Mouse (Mus musculus): Measurements from ENCODE around the gene Apom. TPM values are rescaled to one million over a fixed set of nuclear protein-coding genes. Genes with fewer than 3 reads are reported as not detected.

The Apom gene
- polyA plus RNA-seq, 1 experiment = 0.27 TPM

DNA sequence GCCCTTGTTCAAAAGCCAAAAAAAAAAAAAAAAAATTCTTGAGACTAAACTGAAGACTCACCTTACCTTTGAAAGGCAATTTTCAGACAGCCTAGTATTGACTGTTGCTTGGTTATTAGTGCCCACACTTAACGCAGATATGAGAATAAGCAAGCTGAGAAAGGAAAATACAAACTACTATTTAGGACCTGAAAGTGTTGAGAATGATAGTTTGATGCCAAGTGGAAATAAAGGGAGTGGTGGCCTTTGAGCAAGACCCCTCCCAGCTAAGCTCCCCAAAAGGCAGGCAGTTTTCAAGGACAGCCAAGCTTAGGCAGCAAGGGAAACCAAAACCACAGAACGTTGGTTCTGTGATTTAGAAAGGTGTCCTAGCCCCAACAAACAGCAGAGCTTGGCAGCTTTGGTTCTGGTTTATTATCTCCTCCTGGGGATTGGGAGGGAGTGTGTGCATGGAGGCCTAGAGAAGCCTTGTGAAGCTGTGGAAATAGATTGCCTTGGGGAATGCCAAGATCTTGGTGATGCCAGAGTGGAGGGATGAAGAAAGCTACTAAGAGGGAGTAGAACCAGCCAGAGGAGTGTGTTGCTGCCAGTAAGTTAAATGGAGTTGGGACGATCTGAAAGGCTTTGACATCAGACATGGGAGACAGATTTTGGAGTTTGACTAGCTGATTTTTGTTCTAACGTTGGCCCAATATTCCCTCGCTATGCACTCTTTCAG is 16.2 kb upstream of the Apom start:
- no peak for TF ChIP-seq GATA1 (IDR thresholded peaks at IDR 0.05; ENCODE audit: low read length)

DNA sequence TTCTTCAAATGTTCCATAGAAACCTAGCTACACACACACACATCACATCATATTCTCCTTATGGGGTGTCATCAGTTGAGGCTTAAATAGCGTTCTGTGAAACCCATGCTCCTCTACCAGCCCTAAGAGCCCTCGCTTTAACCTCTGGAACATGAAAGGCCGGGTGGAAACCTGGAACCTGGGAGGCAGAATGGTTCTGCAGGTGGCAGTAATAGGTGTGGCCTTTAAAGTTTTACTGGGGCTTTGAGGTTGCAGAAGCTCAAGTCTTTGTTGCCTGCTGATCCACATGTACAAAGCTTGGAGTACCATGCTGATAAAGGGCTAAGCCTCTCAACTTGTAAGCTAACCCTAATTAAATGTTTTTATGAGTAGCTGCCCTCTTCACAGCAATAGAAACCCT is 15.5 kb upstream of the Apom start:
- TF ChIP-seq GATA1 (IDR thresholded peaks at IDR 0.05; ENCODE audit: low read length) = no peak

DNA sequence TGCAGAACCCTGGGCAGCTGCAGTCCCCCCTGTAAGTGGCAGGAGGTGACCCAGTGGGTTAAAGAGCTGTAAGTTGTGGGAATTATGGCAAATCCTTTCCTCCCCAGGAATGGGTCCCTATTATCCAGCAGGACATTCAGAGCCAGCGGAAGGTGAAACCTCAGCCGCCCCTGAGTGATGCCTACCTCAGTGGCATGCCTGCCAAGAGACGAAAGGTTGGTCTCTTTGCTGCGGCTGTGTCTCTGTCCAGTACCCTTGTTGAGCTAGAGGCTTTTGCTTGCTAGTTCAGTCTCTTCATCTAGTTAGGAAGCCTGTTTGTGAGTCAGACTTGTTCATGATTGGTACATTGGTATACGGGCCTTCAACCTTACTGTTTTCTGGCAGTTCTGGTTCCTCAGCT is 14.3 kb upstream of the Apom start:
- no peak for TF ChIP-seq GATA1 (IDR thresholded peaks at IDR 0.05; ENCODE audit: low read length)

DNA sequence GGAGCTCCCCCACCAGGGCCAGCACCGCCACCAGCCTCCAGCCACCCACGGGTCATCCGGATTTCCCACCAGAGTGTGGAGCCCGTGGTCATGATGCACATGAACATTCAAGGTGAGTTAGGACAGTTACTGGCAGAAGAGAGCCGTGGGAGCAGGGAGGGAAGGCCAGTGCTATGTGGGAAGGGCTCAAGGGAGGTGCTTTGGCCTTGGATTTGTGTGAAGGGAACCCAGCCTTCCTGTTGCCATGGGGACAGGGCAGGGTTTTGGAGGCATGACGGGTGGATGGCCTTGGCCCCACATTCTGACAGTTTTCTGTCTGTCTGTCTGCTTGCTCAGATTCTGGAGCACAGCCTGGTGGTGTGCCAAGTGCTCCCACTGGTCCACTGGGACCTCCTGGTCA is 10.1 kb upstream of the Apom start:
- TF ChIP-seq GATA1 (IDR thresholded peaks at IDR 0.05; ENCODE audit: low read length) = no peak

GRCm38 (mm10) chr17:35140490-35140996 is 8.7 kb upstream of the Apom start:
- TF ChIP-seq GATA1 (IDR thresholded peaks at IDR 0.05; ENCODE audit: low read length) = no peak

GRCm38 (mm10) chr17:35139269-35139668 is 7.4 kb upstream of the Apom start:
- TF ChIP-seq GATA1 (IDR thresholded peaks at IDR 0.05; ENCODE audit: low read length) = no peak

- no peak for TF ChIP-seq GATA1 (IDR thresholded peaks at IDR 0.05; ENCODE audit: low read length)
Observed at GRCm38 (mm10) chr17:35135591-35136320, 3.9 kb upstream of the Apom start.

GRCm38 (mm10) chr17:35134801-35135590 is 3.1 kb upstream of the Apom start, which contains the start of gene Bag6:
TSS of gene Bag6 (plus strand) at chr17:35135178.
- TF ChIP-seq GATA1 (IDR thresholded peaks at IDR 0.05; ENCODE audit: low read length) = no peak

DNA sequence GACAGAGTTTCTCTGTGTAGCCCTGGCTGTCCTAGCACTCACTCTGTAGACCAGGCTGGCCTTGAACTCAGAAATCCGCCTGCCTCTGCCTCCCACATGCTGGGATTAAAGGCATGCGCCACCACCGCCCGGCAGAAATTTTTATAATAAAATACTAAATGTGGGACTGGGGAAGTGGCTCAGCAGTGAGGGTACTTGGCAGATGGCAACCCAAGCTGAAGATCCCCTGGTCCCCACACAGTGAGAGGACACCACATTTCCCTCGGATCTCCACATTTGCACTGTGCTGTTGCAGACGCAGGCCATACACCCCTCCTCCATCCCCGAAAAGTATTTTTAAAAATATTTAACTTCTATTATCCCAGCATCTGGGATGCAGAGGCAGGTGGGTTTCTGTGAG is 1.7 kb upstream of the Apom start:
- no peak for TF ChIP-seq GATA1 (IDR thresholded peaks at IDR 0.05; ENCODE audit: low read length)

- no peak for TF ChIP-seq GATA1 (IDR thresholded peaks at IDR 0.05; ENCODE audit: low read length)
Observed at GRCm38 (mm10) chr17:35132174-35132560, 317 bp upstream of the Apom start.

DNA sequence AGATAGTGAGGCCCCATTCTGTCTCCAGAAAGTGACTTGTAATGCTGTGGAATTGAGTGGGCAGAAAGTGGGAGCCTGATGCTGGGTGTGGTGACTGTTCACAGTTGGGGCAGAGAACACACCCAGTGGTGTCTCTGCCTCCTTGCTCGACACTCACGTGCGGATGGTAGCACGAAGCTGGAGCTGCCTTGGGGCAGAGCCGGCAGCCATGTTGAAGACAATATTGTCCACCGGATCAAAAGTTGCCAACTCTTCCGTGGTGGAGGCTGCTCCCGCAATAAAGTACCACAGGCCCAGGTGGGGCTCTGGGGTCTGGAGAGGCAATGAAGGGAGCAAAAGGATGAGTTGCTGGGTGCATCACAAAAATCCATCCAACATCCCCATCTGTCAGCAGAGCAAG is 812 bp downstream of the Apom start:
- TF ChIP-seq GATA1 (IDR thresholded peaks at IDR 0.05; ENCODE audit: low read length) = no peak

DNA sequence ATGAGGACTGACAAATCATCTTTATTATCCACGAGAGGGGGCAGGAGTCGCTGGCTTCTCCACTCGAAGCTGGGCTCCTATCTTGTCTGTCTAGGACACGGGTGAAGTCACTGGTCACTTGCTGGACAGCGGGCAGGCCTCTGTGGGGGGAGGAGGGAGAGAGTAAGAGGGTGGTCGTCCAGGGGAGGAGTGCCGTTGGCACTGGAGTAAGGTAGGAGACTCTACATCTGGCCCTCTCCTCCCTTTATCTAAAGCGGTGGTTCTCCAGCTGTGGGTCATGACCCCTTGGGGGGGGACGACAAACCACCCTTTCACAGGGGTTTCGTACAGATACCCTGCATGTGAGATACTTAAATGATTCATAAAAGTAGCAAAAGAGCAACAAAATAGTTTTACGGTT is 2.9 kb downstream of the Apom start:
- no peak for TF ChIP-seq GATA1 (IDR thresholded peaks at IDR 0.05; ENCODE audit: low read length)

GRCm38 (mm10) chr17:35127017-35127416 is 4.8 kb downstream of the Apom start:
- TF ChIP-seq GATA1 (IDR thresholded peaks at IDR 0.05; ENCODE audit: low read length) = no peak

DNA sequence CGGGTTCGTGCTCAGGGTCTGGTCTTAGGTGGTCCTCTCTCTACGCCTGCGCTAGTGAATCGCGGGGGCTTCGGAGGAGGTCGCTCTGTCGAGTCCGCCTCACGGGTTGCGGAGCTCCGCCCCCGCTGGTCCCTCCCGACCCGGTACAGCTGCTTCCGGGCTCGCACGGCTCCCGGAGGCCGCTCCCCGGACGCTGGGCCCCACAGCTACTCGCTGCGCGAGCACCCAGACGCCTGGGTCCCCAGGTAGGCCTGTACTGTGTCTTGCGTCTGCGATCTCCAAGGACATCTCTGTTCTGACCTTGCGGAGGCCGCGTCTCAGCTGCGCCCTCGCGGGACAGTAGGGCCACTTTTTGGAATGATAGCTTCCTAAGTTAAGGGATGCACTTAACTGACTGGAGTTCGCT is 5.6 kb downstream of the Apom start, which contains the start of gene D17H6S53E:
TSS of gene D17H6S53E (plus strand) at position 168 of the 406 bp plus-strand sequence.
- TF ChIP-seq GATA1 (IDR thresholded peaks at IDR 0.05; ENCODE audit: low read length) = no peak

DNA sequence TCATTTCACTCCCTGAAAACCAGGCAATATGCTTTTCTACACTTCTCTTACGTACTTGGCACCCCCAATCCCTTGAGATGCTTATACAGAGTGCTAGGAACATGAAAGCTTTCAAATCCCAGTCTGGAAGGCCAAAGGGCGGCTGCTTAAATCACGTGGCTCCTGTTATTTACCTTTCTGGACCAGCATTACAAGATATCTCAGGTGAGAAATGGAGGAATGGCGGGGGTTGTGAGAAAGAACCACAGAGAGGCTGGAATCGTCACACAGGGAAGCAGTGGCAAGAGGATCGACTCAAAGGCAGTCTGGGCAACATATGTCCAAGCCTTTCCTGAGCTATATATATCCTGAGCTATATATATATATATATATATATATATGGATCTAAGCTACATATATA is 6.3 kb downstream of the Apom start:
- TF ChIP-seq GATA1 (IDR thresholded peaks at IDR 0.05; ENCODE audit: low read length) = no peak

GRCm38 (mm10) chr17:35125081-35125480 is 6.8 kb downstream of the Apom start:
- no peak for TF ChIP-seq GATA1 (IDR thresholded peaks at IDR 0.05; ENCODE audit: low read length)

Measured in G1E-ER4 (cell line).